Mouse (Mus musculus) fat pad, adult 2 months (tissue): ENCODE data around the gene Basp1.
"Not testable (repeated sequence)": the region's sequence is repeated elsewhere in the genome, so short reads cannot be mapped to it uniquely, and the experiment has no call there.

Source experiments
- DNase-seq: peaks from one replicate; pipeline ENCODE4 v3.0.0-alpha.2; 2011; ENCODE audit warnings: low read depth, low spot score; ENCODE audit errors: extremely low read depth

Gene Basp1

DNA sequence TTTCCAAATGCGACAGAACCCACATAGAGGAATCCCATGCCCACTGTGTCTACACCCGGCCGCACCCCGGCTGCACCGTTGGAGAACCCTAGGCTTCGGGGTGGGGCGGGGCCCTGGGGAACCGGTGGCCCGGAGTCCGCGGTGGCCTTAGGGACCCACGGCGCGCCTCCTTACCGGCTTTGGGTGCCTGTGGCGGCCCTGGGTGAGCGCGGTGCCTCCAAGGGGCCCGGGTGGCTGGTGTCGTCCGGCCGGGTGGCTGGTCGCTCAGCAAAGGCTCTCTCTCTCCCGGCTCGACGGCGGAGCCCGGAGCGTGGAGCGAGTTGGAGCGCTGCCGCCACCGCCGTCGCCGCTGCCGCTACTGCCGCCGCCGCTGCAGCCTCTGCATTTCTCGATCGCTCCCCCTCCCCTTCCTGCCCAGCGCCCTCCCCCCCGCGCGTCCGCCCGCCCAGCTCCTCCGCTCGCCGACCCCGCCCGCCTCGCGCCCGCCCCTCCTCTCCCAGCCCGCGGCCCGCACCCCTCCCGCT is at the start of gene Basp1:
Gene Basp1 (minus strand): TSS at position 387 of the 524 bp plus-strand sequence.
- no peak for DNase-seq

GRCm38 (mm10) chr15:25463076-25463475 is 49.5 kb upstream of the Basp1 start:
- not testable (repeated sequence) for DNase-seq

DNA sequence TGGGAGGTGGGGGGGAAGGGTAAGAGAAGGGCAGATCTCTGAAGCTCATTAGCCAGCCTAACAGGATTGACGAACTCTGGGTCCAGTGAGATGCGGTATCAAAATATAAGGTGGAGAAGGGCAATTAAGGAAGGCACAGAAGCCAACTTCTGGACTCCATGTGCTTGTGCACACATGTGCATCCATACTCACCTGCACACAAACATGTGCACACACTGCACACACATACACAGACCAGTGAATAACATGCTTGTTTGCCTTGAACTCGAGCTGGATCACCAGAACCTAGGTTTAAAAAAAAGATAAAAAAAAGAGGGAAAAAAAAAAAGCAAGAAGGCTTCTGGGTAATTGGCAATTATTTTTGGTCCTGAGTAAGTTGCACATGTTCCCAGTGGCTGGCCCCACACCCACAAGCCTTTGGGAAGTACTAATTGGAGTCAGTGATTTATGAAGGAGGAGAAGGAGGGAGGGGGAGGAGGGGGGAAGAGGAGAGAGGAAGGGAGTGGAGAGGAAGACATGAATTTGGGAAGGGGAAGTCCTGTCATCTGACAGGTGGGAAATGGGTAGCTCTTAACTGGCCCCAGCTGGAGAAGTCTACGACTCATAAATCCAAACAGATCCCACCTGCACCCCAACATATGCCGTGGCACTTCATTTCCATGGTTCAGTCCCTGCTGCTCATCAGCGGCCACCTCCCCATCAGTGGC is 48.6 kb upstream of the Basp1 start:
- no peak for DNase-seq

DNA sequence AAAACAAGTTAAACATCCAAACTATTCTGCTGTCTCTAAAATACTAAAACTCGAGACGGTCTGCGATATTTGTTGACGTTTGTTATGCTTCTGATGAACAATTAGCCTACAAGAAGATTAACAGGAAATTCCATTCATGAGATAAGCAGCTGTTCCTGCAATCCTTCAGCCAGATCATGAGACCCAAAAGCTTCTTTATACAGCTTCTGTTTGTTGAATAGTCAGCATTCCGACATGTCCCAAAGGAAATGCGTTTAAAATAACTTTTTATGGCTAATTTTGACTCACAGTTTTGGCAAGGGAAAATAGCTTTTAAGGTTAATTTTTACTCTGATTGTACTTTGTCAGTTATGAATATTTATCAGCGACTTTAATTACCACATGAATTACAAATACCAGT is 46.3 kb upstream of the Basp1 start:
- DNase-seq = no peak

DNA sequence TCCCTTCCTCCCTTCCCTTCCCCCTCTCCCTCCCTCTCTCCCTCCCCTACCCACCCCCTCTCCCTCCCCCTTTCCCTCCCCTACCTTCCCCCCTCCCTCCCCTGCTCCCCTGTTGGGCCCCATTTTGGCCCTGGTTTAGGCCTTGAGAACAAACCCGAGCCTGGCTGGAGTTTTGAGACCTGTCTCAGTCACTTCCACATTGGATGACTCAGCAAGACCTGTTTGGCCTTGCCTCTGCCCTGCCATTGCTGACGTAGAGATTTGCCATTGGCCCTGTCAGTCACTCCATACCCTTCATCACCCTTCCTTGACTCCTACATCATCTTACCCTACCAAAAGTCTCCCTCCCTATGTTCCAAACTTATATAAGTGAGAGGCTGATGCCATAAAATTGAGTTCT is 43.9 kb upstream of the Basp1 start:
- DNase-seq = no peak

DNA sequence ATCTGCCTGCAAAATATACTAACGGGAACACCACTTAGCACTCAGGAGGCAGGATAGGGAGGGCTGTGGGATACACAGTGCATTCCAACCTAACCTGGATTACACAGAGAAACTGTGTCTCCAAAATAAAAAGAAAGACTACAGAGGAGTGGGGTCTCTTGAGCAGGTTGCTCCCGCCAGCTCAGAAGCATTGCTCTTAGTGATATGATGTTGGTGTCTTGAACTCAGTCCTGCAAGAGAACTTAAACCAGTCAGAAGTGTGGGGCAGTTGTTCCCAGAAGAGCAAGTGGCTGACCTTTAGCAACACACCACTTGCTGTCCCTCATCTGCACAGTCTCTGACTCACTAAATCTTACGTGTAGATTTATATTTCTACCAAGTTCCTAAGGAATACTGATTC is 40.0 kb upstream of the Basp1 start:
- no peak for DNase-seq

DNA sequence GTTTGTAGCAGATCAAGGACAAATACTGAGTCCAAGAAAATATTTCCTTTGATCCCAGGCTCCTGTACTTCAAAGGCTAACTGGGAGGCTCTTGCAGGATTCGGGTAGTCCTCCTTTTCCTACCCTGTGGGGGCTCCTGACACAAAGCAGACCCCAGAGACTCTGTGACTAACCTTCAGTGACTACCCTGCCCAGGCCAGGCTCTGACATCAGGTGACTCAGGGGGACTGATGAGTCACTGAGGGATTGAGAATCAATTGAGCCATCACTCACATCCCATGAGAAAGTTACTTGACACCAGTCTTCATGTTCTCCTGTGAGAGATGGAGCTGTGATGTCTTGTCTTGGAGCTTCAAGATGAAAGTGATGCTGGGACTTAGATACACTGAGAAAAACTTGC is 35.8 kb upstream of the Basp1 start:
- no peak for DNase-seq

DNA sequence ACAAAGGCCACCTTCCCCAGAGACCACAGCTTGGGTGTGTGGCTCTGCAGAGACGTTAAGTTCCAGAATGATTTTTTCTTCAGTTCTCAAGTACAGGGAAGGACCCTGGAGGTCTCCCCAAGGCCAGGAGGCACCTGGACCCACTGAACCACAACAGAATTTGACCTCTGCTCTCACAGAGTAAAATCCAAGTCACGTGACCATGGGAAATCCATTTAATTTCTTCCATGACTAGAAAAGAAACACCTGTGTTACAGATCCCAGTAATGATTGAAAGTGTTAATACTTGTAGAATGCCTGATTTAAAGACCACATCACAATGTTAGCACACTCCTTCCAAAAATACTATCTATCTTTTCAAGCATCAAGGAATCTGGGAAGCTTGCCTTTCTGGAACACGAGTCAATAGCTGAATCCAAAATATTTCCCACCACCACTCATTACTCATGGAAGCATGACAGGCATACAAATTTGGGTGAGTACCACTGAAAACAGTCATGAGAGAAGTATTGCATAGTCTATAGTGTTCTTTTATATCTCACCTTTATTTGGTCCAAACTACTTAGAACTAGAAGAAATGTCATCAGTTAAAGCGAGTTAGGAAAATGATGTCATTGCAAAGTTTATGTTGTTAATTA is 35.3 kb upstream of the Basp1 start:
- DNase-seq = no peak

- no peak for DNase-seq
Measured at GRCm38 (mm10) chr15:25447136-25447535, 33.6 kb upstream of the Basp1 start.

DNA sequence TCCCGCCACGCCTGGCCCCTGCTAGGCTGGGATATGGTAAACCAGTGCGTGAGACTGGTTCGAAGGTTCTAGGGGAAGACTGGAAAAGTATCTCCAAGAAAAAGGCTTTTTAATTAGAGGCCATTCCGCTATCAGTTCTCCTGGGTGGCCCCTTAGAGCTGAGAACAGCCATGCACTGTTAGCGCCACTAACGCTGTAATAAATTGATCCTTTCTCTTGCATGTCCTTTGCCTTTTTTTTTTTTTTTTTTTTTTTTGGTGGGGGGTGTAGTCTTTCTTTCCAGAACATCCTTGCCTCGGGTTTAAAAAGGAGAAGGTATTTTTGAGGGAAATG is 32.6 kb upstream of the Basp1 start:
- DNase-seq = no peak

DNA sequence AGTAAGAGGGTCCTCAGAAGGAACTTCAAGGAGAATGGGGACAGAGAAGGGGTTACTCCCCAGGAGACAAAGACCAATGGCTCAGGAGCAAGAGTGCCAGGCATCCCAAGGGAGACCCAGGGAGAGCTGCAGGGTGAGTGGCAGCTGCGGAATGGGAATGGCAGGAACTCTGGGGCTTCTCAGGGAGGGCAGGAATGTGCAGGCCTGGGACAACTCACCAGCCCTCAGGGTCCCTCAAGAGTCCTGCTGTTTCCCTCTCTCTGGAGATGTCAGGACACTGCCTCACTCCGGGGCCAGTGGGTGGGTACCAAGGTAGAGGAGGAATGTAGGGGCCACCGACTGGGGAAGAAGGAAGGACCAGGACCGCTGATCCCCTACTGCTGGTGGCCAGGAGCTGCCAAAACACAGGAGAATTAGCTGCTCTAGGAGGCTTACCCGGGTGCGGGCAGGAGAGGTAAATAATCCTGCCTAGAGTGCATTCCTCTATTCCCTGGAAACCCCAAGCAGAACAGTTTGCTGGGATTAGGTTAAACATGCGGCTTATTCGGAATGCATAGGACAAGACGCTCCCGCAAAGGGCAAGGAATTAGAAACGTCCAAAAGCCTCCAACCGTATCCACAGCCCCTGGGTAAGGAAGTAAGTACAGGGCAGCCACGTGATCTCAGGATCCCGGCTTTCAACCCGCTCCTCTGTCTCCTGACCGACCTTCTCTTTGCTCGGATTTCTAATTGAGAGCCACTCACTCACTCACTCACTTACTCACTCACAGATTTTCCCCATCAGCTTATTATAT is 32.0 kb upstream of the Basp1 start:
- no peak for DNase-seq

DNA sequence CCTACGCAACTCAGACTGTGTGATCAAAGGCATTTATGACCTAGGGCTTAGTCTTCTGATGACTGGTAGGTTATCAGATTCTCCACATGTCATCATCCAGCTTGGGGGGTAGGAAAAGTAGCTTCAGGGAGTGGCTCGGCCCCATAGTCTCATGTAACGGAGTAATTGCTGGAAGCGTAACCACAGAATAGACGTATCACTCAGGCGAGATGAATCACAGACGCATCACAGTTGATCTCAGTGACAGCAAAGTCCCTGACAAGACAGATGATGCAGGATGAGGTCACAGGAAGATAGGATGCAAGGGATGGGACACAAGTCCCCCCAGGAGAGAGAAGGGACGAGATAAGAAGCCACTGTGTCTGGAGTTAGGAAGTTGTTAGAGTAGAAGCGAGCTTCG is 30.6 kb upstream of the Basp1 start:
- DNase-seq = no peak

- no peak for DNase-seq
Measured at GRCm38 (mm10) chr15:25443140-25443790, 29.7 kb upstream of the Basp1 start.

DNA sequence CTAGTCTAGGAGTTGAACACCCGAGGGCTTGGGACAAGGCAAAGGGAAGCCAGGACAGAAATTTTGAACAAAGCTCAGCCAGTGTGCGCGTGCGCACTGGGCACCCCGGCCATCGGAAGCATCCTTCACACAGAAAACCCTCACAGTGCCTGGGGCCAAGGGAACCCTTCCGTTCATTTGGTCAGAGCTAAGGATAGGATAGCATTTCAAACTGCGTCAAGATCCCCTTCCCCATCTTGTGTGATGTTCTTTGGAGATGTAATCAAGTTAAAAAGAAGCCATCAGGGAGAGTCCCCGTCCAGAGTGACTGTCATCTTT is 28.3 kb upstream of the Basp1 start:
- no peak for DNase-seq

DNA sequence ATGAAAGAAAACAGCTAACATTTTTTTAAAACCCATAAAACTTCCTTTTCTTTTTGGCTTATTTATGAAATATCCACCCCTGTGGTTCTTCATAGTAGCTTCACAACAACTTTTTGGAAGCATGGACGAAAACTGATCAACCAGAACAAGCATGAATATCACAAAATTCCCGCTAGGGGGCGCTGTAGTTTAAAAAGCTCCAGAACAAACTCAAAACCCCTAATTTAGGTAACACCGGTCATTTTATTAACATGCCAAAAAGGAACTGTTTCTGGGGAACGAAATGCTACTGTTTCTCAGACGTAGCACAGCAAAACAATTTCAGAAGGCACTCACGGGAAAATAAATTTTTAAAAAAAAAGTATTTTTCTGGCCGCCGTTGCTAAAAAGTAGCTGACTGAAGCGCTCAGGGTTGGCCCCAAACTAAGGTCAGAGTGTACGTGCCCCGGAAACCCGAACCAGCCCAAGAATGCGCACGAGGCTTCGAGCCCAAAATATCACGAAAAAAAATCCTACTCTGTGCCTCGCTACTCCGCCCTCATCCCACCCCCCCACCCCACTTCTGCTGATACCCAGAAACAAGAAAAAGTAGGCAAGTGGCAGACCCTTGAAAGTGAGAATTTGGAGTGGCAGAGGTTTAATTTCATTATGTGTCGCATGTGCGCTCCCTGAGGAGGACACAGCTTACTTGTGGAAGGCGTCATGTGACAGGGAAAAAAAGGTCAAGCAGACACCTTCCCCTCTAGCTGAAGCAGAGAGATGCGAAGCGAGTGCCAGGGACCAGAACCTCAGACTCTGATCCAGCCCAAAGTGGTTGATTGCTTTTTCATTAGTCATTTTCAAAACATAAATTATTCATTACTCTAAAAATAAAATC is 27.7 kb upstream of the Basp1 start:
- DNase-seq = no peak

DNA sequence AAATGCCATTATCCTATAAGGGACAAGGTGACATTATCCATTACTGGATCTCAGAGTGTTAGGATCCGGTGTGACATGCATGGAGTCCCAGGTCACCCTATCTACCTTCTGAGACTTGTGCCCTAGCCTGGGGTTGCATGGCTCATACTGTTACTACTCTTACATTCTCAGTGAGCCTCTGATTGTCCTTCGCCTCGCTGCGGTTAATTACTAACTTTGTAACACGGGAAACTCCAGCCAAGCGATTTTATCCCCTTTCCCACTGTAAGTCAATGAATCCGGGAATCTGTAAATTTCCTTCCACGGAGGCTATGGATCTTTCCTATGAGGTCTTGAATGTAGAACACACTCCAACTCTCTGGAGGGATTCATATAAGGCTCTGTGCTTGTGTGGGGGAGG is 26.8 kb upstream of the Basp1 start:
- no peak for DNase-seq

DNA sequence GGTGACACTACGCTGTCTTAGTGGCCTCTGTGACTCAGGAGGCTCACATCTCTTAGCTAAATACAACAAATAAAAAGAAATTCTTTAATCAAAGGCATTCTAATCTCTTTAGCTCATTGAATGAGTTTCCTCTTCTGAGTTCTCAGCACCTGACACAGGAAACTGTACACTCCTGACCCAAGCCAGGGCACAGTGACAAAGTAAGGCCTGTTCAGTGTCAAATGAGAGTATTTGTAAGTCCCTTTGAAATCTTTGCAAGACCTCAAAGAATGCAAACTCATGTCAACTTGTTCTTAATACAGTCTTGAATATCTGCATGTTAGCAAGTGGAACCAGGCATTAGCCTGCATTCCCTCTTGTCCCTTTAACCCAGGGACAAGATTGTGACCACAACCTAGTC is 18.8 kb upstream of the Basp1 start:
- no peak for DNase-seq

DNA sequence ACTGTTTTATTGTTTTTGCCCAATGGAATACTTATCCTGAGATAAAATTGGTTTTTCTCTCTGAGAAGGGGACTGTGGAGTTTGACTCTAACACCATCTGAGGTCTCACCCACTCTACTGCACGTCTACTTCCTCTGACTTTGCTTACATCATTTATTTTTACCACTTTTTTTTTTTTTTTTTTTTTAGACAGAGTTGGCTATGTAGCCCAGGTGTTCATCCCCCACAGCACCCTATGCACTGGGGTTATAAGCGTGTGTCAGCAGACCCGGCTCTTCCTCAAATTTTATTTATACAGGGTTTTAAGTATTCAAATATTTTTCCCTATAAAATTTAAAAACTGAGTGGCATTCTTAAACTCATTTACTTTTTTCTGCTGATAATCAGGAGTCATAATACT is 16.6 kb upstream of the Basp1 start:
- no peak for DNase-seq

DNA sequence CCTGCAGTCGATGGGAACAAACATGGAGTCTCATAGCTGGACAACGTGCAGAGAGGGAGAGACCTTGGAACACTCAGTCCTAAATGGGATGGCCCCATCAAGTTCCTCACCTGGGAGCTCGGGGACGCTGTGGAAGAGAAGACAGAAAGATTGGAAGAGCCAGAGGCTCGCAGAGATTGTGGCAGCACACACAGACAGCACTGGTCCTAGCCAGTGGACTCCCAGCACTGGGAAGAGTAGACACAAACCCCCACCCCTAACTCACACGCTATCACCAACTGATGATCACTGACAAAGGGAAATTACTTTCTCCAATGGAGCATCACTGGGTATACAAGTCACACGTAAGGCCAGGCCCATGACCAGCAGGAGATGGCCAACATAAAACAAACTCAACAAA is 15.4 kb upstream of the Basp1 start:
- no peak for DNase-seq

GRCm38 (mm10) chr15:25428551-25428950 is 15.0 kb upstream of the Basp1 start:
- DNase-seq = no peak

GRCm38 (mm10) chr15:25420266-25420665 is 6.7 kb upstream of the Basp1 start:
- DNase-seq = no peak
